Mouse (Mus musculus) left cerebral cortex, adult 8-10 months (tissue): ENCODE data around the gene Slc24a4. TPM values are rescaled to one million over a fixed set of nuclear protein-coding genes. Genes with fewer than 3 reads are reported as not detected.
"Not testable (repeated sequence)": the region's sequence is repeated elsewhere in the genome, so short reads cannot be mapped to it uniquely, and the experiment has no call there.

Experiments used
- DNase-seq, 2 experiments: peaks; one replicate each; pipeline ENCODE4 v3.0.0; 2022; ENCODE audit warnings: low spot score in 2 of 2
- total RNA-seq, 4 experiments: library from RNA; stranded (reverse); gene quantifications; 2 replicates each; pipeline ENCODE4 v1.2.4; 2022

Slc24a4 gene
- total RNA-seq, 4 experiments from 2014 or later: 47.2 to 53.8 (median 50.8) TPM

DNA sequence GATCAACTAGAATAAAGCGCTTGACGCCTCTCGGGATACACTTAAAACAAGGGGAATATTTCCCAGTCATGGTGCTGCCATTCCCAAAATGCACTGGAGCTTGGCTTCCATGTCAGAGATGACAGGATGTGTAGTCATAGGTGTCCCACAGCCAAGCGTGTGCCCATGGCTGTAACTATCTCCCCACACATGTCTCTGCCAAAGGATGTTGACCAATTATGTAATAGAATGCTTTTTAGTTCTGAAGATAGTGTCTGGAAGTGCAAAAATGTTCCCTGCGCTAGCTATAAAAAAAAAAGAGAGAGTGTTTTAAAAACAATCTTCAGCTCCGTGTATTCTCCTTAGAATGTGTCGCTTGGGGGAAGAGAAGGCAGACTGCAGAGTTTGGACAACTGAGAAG is 36.1 kb downstream of the Slc24a4 start:
- DNase-seq: peak; percentile 25 to 59

DNA sequence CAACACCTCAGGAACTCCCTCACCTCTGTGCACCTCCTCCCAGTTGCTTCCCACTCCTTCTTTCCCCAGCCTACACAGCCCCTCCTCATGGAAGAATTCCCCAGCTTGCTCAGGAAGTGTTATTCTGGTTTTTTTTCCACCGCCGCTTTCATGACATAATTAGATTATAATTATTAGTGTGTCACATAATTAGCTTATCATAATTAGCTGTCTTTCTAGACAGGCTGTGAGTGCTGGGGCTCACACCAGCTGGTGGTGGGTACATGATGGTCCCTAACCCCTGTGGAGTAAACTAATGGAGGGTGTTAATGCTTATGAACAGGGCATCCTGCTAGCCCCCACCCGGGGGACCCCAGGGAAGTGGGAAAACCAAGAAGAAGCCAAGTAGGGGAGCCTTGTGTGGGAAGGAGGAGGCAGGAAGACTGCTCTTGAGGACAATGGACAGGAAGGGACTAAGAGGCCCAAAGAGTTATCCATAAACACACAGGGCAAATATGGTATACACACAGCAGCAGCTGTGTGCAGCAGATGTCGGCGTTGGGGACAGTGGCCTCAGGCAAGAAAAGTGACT is 38.2 kb downstream of the Slc24a4 start:
- no peak for DNase-seq

DNA sequence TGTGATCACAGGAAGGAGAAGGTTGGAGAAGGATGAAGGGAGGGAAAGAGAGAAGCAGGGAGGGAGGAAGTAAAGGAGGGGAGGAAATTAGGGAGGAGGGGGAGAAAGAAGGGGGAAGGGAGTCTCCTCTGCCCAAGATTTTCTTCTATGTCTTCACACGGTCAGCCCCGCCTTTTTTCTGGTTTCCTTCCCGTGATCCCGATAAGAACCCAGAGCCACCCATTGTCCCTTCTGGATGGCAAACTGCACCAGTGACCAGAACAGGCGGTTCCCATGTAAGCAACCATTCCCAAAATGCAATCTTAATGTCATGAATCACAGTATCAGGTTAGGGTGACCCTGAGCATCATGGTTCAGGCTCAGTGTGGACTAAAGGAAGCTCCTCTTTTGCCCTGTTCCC is 38.8 kb downstream of the Slc24a4 start:
- DNase-seq: no peak

DNA sequence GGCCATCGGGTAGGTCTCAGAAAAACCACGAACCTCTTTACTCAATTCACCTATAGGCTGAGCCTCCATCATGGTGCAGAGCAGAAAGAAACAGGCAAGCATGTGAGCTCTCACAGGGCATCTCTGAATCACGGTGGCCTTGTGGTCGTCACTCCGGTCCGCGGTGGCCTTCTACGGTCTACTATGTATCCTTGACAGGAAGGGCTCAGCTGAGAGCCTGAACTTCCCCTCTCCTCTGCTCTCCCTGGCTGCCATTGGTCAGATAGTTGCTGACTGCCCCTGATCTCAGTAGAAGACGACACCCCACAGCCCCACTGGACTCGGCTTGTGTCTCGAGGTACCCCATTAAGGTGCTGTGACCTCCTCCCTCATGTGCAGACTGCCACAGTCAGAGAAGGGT is 44.2 kb downstream of the Slc24a4 start:
- no peak for DNase-seq

DNA sequence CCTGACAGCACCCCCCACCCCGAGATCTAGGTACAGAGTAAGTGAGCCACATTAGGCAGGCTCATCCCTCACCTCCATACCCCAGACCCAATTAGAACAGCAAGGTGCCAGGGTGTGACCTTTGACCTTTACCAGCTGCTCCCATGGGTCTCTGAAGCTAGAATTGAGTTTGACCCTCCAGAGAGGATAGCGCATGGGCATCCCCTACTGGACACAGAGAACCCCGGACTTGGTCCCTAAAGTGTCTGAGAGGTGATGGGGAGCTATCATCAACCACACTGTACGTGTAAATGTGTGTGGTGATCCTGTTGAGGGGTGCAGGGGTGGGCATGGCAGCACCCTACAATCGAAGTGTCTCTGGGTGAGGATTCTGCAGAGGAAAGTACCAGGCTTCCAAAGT is 44.8 kb downstream of the Slc24a4 start:
- DNase-seq: no peak

DNA sequence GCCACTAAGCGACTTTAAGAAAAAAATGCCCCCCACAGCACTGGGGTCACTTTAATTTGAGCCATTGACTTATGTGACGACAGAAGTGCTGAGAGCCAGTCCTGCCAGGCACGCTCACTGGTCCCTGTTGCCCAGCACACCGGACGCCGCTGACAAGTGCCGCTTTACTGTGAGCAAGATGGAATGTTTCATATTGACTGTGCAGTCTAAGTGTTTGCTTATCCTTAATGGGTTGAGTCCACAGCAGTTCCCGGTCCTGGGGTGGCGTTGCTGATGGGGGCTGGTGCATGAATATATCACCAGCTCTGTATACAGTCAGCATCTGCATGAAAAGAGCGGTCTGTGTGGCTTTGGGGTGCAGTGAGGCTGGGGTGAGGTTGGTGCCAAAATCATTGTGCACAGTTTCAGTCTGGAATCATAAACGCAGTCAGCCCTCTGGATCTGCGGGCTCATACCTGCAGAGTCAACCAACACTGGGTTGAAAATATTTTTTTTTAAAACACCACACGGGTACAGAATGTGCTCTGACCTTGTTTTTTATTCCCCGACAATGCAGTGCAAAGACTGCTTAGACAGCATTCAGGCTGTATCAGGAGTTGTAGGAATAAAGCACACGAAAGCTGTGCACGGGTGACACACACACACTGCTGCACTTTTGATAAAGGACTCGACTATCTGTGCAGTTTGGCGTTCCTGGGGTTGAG is 52.0 kb downstream of the Slc24a4 start:
- no peak for DNase-seq

DNA sequence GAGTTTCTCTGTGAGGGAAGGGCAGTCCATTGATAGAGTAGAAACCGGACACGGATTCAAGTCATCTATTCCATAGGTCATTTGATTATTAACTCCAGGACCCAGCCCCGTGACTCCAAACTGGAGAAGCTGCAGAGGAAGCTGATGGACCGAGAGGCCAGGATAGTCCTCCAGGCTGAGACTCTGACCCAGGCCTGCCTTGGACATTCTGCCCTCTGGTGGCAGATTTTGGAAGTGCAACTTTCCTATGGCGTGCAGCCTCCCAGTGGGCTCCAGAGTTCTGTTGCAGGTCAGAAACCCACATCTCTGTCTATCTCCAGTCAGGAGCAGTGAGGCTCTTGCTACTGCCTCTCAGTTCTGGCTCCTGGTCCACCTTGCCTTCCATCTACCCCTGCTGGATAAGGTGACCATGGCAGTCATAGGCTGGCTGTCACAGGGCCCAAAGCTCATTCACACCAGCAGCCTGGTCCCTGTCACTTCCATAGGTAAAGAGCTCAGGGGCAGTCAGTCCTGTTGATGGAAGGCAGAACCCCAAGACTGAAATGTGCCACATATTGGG is 53.3 kb downstream of the Slc24a4 start:
- no peak for DNase-seq

DNA sequence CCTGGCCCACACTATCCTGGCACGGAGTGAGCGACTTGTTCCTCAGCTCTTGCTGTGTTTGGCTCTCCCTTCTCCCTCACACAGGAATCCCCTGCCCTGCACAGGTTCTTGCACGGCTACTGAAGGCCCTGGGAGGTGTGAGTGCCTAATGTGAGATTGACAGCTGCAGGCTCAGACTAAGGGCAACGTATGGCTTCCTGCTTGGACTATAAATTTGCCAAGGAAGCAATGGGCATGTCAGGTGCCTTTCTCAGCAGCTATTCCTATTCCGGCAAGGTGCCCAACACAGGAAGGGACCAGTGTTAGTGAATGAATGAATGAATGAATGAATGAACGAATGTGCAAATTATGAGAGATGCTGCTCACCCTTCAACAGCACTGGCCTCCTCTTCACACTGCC is 54.1 kb downstream of the Slc24a4 start:
- DNase-seq: no peak

DNA sequence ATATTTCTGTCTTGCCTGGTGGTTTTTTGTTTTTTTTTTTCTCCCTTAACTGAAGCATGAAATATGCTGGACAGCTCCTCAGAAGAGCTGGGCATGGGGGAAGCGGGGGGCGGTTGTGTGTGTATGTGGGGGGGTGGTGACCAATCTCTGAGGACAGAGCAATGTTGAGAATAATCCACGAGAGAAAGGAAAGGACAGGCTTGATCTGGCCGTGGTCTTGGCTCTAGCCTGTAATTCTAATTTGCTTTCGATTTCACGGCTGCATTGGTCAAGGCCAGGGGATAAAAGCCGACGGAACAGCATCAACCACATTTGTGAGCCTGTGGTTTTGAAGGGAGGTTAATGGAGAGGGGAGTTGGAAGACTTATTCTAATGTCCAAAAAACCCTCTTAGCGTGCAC is 54.7 kb downstream of the Slc24a4 start:
- DNase-seq: no peak

DNA sequence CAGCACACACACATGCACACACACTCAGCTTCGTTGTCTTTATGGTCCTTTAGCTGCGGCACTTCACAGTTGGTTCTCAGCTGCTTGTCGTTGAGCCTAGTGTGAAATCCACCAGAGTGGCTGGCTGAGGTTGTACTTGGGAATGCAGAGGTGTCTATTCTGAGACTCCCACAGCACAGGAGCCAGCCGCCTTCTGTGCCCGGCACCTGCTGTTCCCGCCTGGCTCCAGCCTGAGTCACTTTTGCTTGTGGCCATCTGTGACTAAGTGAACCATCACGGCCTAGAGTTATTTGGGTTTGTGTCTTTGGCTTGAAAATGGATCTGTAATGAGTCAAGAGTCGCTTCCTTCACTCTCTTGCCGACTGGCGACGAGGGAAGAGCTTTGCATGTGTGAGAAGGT is 62.3 kb downstream of the Slc24a4 start:
- peak; percentile 33 to 90 for DNase-seq

DNA sequence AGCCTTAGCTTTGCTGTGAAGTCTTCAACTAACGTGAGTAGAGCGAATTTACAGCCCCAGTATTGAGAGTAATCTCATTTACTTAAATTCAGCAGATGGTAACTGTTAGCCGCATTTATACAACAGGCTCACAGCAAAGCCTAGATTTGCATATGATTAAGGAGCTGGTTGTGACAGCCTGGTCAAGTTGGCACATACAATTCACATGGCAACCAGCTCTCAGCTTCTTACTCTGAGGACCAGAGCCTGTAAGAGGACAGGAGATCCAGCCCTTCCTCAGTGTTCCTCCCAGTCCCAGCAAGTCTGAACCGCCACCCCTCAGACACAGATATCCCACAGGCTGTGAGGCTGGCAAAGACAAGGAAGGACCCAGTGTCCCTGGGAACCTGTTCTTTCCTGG is 73.0 kb downstream of the Slc24a4 start:
- DNase-seq: peak in 1 of 2 experiments; percentile 54

DNA sequence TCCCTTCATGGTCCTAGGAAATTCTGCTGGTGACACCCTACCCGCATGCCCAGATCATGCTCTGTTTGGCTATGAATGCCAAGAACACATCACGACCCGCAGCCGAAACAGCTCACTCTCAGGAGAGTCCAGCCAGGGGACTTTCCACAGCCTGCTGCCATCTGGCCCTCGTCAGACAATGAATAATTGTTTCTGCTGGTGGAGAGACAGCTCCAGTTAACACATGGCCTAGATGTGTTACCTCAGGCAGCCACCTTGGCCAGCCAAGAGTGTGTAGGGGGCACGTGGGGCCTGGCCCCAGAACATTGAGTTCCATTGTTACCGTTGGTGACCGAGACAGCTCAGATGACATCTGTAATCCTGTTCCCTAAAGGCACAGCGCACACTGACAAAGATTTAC is 74.4 kb downstream of the Slc24a4 start:
- peak; percentile 12 to 59 for DNase-seq

DNA sequence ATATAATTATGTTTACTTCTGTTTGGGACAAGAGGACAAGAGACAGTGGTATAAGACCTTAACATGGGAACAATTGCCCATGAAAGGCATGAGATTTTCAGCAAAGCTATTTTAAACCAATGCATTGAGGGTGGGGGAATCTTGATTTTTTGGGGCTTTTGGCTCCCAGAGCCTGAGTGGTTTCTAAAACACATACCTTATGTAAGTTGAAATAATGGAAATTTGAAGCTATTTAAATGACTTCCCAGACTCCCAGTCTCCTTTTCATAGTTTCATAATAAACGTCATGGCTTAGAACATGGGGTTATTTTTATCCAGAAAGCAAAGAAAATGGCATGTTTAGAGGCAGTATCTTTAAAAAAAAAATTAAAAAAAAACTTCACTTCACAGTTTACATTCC is 77.9 kb downstream of the Slc24a4 start:
- DNase-seq: no peak

DNA sequence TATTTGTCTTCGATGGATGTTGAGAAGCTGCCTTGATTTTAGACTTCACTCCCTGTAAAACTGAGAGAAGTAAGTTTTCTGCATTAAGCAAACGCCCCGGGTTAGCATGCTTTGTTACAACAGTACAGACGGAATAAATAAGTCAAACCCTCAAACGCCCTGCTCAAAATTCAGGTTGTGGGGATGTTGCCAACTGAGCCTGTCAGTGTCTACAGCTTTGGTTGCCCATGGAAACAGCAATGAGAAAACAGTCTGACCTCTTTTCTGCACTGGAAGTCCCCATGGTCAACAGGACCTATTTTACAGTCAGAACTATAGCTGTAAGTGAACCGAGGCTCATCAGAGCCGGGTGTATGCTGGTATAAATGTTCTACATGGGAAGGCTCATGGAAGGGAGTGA is 78.7 kb downstream of the Slc24a4 start:
- DNase-seq: no peak

DNA sequence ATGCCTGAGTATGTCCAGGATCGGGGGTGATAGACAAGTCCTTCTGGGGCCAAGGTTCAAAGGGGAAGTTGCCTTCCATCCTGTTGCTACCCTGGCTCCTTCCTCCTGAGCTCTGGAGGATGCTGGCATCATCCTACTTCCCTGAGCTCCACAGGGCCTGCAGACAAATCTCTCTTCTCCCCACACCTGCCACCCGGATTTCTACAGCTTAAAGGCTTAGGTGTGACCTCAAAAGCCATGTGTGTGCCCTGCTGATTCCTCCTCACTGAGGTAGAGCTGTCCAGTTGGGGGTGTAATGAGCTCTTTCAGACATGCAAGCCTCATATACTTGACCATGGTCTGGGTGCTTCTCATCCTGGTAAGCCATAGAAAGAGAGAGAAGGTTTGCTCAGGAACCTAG is 82.3 kb downstream of the Slc24a4 start:
- no peak for DNase-seq

DNA sequence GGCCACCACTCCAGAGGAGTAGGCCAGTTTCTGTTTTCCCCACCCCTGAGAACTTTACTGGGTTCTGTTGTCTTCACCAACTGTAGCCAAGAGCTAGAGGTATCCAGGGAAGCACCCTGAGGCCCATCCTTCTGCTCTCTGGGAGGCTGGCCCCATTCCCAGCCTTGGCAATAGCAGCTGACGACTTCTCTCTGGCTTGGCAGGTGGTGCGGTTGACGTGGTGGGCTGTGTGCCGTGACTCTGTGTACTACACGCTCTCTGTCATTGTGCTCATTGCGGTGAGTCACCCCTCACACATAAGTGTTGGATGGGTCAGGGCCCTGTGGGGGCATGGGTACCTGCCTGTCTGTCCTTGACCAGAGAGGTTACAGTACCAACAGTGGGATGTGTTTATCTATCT is 94.9 kb downstream of the Slc24a4 start:
- peak in 1 of 2 experiments; percentile 36 for DNase-seq

DNA sequence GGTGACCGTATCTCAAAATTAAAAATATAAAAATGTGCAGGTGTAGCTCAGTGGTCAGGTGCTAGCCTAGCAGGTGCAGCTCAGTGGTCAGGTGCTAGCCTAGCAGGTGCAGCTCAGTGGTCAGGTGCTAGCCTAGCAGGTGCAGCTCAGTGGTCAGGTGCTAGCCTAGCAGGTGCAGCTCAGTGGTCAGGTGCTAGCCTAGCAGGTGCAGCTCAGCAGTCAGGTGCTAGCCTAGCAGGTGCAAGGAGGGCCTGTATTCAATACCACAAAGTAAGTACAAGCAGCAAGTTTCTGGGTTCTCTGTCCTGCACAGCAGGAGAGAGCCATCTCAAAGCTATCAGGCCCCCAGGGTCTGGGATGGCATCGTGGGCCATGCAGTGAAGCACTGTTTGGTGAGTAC is 95.6 kb downstream of the Slc24a4 start:
- DNase-seq: not testable (repeated sequence)

DNA sequence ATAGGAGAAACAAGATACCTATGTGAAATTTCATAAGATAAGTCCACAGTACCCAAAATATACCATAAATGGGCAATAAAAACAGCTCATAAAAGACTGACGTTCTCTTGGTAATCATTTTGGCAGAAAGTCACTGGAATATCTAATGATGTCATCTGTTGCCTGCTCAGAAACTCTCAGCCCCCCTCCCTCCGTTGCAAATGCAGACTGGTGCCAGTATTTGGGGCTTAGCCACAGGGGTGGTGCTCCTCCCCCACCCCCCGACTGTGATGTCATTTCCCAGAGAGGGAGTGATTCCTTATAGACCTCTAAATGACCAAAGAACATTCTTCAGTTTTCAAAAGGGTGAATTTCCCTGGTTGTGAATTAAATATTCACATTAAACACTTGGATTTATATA is 96.6 kb downstream of the Slc24a4 start:
- DNase-seq: no peak

DNA sequence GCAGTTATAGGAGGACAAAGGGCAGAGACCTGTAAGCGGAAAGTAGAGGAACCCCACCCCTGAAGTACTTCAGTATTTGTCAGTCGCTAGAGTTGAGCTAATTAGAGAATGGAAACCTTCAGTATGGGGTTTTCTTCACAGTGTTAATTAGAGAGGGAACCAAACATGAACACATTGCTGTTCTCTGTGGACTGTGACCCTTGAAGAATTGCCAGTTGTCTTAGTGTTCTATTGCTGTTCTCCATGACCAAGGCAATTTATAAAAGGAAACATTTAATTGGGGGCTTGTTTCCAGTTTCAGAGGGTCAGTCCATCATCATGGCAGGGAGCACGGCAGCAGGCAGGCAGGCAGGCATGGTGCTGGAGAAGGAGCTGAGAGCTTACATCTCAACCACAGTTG is 107.0 kb downstream of the Slc24a4 start:
- DNase-seq: no peak

DNA sequence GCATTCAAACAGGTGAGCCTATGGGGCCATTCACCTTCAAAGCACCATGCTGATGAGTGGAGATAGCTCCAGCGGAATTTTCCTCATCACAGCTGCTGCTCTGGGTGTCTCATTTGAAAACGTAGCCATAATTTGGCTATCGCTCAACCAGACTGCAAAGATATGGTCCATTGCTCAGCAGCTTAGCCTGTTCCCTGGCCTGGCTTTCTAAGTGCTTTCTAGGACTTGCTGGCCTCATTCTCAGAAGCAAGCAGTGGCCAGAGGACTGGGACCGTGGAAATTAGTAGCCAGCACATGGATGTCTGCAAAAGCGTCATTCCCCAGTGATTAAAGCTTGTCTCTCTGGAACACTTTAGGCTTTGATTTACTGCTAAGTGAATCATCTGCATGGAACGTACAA is 107.8 kb downstream of the Slc24a4 start:
- DNase-seq: no peak

DNA sequence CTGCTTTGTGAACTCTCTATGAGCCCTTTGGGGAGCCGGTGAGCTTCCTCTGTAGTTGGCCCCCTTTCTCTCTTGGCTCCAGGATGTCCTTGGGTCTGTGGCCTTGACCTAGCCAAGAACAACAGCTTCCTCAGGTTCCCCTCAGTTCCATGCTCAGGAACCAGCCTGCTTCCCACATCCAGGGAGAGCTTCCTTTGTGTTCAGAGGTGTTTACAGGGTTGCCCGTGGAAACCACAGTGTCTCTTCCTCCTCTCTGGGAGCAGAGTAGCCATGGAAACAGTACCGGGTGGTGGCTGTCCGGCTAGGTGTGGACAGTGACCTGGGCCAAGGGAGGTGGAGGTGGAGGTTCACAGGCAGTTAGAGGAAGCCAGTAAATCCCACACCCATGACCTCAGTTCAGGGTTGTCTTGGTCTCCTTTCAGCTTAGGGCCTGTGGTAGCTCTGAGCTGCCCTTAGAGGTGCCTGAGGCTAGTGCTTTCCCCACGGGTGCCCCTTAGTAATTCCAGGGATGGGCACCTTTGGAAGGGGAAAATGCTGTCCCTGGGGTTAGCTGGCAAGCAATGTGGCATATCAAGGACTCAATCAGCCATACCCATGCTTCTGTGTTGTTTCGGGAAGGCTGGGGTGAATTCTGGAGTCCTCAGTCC is 113.7 kb downstream of the Slc24a4 start:
- DNase-seq: no peak

DNA sequence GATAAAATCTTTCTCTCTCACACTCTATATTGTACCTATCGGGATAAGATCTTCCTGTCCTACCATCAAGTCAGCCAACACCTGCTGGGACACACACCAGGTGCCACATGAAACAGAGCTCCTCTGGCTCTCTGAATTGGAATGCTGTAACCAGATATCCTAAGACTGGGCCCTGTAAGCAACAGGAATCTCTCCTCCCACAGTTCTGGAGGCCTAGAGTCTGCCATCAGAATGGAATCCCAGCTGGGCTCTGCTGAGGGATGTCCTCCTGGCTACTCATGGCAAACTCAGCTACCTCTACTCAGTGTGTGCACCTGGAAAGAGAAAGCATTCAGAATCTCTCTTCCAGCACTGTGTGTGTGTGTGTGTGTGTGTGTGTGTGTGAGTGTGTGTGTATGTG is 115.4 kb downstream of the Slc24a4 start:
- DNase-seq: no peak

DNA sequence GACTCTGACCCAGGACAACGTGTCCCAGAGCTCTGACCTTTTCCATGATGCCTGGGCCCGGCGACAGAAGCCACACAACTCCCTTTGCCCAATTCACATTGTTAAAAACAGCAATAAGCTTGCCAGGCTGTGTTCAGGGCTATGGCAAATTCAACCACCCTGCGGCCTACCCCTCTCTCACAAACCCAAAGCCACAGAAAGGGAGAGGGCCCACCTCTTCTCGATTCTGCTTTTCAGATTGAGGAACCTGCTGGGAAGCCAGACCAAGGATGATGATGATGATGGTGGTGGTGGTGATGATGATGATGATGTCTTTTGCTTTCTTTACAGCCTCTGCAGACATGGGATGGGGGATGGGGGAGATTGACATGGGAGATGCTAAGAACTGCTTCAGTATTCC is 117.7 kb downstream of the Slc24a4 start:
- no peak for DNase-seq
